Mouse (Mus musculus) heart, adult 11 months (tissue): Measurements from ENCODE around the gene Gm3371.
"Not testable (repeated sequence)": the region's sequence is repeated elsewhere in the genome, so short reads cannot be mapped to it uniquely, and the experiment has no call there.

Source experiments
- DNase-seq: peaks from one replicate; pipeline ENCODE4 v3.0.0; 2022

Gm3371 gene

DNA sequence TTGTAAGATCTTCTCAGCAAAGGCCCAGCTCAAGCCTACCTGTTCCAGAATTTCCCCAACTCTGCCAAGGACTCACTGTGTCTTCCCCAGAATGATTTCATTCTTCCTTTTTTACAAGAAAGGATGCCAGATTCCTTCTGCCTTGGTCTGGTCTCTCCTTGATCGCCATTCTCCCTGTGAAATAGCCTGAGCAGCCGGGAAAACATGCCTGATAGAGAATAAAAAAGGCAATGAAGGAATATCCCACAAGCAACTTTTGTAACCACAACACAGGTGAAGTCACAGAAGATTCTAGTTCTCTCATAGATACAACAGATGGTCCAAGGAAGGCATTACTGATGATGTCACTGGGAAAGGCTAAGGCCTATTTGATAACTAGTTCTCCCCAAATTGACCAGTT, at the start of gene Gm3371:
TSS of gene Gm3371 (minus strand) at position 101 of the 400 bp plus-strand sequence.
- not testable (repeated sequence) for DNase-seq

DNA sequence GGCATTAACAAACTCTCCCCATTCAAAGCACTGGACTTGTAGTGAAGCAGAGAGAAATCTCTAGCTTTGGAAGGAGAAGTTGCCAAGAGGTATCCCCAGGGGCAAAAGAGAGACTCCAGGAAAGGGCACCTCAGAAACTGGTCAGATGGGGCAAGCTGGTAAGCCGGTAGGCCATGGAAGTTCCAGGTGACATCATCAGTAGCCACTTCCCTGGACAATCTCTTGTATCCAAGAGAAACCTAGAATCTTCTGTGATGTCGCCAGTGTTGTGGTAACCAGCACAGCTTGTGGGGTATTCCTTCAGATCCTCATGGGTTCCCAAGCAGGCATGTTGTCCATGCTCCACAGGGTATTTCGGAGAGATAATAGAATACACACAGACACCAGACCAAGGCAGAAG, 22.8 kb upstream of the Gm3371 start, which contains the start of gene Gm8232:
TSS of gene Gm8232 (plus strand) at position 301 of the 400 bp plus-strand sequence.
- not testable (repeated sequence) for DNase-seq

GRCm38 (mm10) chr14:44384233-44384632, 26.3 kb downstream of the Gm3371 start:
- not testable (repeated sequence) for DNase-seq

GRCm38 (mm10) chr14:44365057-44365456, 45.4 kb downstream of the Gm3371 start, which contains the start of gene Gm8229:
Gene Gm8229, plus strand, starts transcription at chr14:44365357.
- not testable (repeated sequence) for DNase-seq

- DNase-seq, result not testable (repeated sequence)
These were observed 48.2 kb downstream of the Gm3371 start for GRCm38 (mm10) chr14:44362301-44362700.

GRCm38 (mm10) chr14:44361416-44361815, 49.1 kb downstream of the Gm3371 start:
- DNase-seq, result not testable (repeated sequence)
